Mouse (Mus musculus) ES-E14 (cell line): Measurements from ENCODE around the gene BC004004.

Experiments
- CHD2 ChIP-seq: IDR thresholded peaks from 2 replicates; pipeline ENCODE4 v1.6.1; 2014; ENCODE audit warnings: mild to moderate bottlenecking, low read depth, low read length, inconsistent platforms
- HCFC1 ChIP-seq: IDR thresholded peaks from 2 replicates; pipeline ENCODE4 v1.6.1; 2012; ENCODE audit warnings: low read length, inconsistent platforms, borderline replicate concordance; ENCODE audit not compliant: insufficient read depth
- MAFK ChIP-seq: IDR thresholded peaks from 2 replicates; pipeline ENCODE4 v1.6.1; 2014; ENCODE audit warnings: mild to moderate bottlenecking, low read depth, low read length, inconsistent platforms; ENCODE audit not compliant: insufficient read depth
- ZNF384 ChIP-seq: IDR thresholded peaks from 2 replicates; pipeline ENCODE4 v1.6.1; 2012; ENCODE audit warnings: low read depth, low read length, inconsistent platforms

GRCm38 (mm10) chr17:29264760-29265159 is 3.8 kb upstream of the BC004004 start:
- TF ChIP-seq CHD2 (no peak), MAFK (no peak), HCFC1 (no peak), ZNF384 (no peak)
